Mouse (Mus musculus) liver, adult 2 months (tissue): ENCODE data around the gene Crocc2.

Experiments used
- CTCF ChIP-seq: fragments of 200-500 bp; IDR thresholded peaks from 2 replicates; pipeline ENCODE4 v1.5.1; 2011; ENCODE audit warnings: low read depth, low read length, control low read depth
- POLR2A ChIP-seq: fragments of 200-500 bp; IDR thresholded peaks from 2 replicates; pipeline ENCODE4 v1.6.1; 2011; ENCODE audit warnings: low read length, control low read depth; ENCODE audit not compliant: insufficient read depth; ENCODE audit errors: extremely low read depth

DNA sequence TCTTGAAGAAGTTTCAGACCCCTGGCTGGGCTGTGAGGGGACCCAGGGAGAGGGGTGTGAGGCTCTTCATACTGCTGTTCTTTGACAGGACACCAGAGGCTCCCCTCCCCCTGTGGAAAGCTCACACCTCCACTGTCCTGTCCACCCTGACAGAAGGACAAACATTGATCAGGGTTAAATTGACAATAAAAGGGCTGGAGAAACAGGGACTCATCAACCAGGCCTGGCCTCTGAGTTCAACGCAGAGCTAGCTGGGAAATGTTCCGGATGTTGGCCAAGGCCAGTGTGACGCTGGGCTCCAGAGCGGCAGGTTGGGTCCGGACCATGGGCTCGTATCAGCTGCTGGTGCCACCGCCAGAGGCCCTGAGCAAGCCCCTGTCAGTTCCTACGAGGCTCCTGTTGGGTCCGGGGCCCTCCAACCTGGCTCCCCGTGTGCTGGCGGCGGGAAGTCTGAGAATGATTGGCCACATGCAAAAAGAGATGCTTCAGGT, 33.4 kb upstream of the Crocc2 start, which contains the start of gene Agxt:
- TF ChIP-seq POLR2A = peak; percentile 66; the same call in 1 of the 2 replicates
- TF ChIP-seq CTCF = peak; percentile 50
